Mouse (Mus musculus): ENCODE measurements around the gene Wdr6. TPM values are rescaled to one million over a fixed set of nuclear protein-coding genes. Genes with fewer than 3 reads are reported as not detected.

Gene Wdr6
- total and polyA plus RNA-seq, 3 experiments: 43.5 to 44.9 TPM; not detected in 1

- TF ChIP-seq NRF1 (IDR thresholded peaks at IDR 0.05; ENCODE audit: insufficient read depth, low read depth, low read length, poor library complexity, severe bottlenecking) (no peak), POLR2A (IDR thresholded peaks at IDR 0.05; ENCODE audit: control insufficient read depth in 1 of 2, insufficient read depth in 1 of 2, low read depth in 1 of 2, low read length in 2 of 2, poor library complexity in 1 of 2) (peak; percentile 71 to 88; a peak in 3 of 4 replicates), ZMIZ1 (IDR thresholded peaks at IDR 0.05; ENCODE audit: low read depth, low read length) (peak; percentile 76), SIN3A (IDR thresholded peaks at IDR 0.05; ENCODE audit: low read length) (peak; percentile 90), MAFK (IDR thresholded peaks at IDR 0.05; ENCODE audit: borderline replicate concordance, low read depth, low read length) (no peak)
These were observed at the start of gene Wdr6 (continued) for GRCm38 (mm10) chr9:108578545-108579343.

DNA sequence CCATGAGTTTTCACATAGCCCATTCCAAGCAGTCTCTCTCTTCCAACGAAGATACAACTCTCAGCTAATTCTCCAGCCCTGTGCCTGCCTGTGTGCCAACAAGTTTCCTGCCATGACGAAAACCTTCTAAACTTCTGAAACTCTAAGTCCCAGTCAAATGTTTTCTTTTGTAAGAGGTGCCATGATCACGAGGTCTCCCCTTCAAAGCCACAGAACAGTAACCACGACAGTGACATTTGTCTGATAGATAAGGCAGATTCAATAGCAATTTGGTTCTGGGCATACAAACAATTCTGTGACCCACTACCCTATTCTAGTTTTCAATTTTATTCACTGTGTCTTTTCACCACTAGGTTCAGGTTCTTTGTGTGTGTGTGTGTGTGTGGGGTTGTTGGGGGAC, 49.6 kb upstream of the Wdr6 start:
- Histone ChIP-seq H3K9ac (ENCODE audit: control insufficient read depth, low read depth, low read length, poor library complexity, severe bottlenecking) (no peak overlapping the region), H3K4me1 (ENCODE audit: control insufficient read depth in 1 of 2, insufficient read depth in 2 of 2, low read length in 2 of 2) (peaks cover 16 to 42% of the 10 kb centered on the region in 2 experiments), H3K27ac (ENCODE audit: control insufficient read depth, low read depth, low read length) (no peak overlapping the region), H3K9me3 (replicated peaks; ENCODE audit: insufficient read depth, low read length) (no peaks in the 10 kb centered on the region), H3K27me3 (ENCODE audit: control insufficient read depth in 1 of 2, insufficient read depth in 2 of 2, low read length in 2 of 2) (no peaks in the 10 kb centered on the region), H3K4me3 (ENCODE audit: control insufficient read depth in 1 of 2, insufficient read depth in 1 of 2, low read depth in 2 of 2, low read length in 2 of 2) (no peak overlapping the region), H3K79me2 (ENCODE audit: control insufficient read depth, insufficient read depth, low read length, poor library complexity) (peaks cover 22% of the 10 kb centered on the region), H3K36me3 (ENCODE audit: control insufficient read depth in 1 of 2, insufficient read depth in 2 of 2, low read length in 2 of 2) (peaks cover 33 to 40% of the 10 kb centered on the region in 2 experiments)
- DNase-seq (ENCODE audit: low read depth, low spot score): peak; percentile 38
- TF ChIP-seq BHLHE40 (IDR thresholded peaks at IDR 0.05; ENCODE audit: borderline replicate concordance, low read depth, low read length): no peak
- TF ChIP-seq USF1 (IDR thresholded peaks at IDR 0.05; ENCODE audit: low read depth, low read length): peak; percentile 62; the same call in 1 of the 2 replicates
- TF ChIP-seq ETS1 (IDR thresholded peaks at IDR 0.05; ENCODE audit: low read depth, low read length): peak; percentile 23; the same call in 1 of the 2 replicates
- TF ChIP-seq TBP (IDR thresholded peaks at IDR 0.05; ENCODE audit: low read depth, low read length): no peak
- TF ChIP-seq MYC (IDR thresholded peaks at IDR 0.05; ENCODE audit: low read depth, low read length): no peak
- TF ChIP-seq RAD21 (IDR thresholded peaks at IDR 0.05; ENCODE audit: low read depth, low read length): no peak
- TF ChIP-seq ZNF384 (IDR thresholded peaks at IDR 0.05; ENCODE audit: low read depth, low read length): no peak
- no peak for TF ChIP-seq NRF1 (IDR thresholded peaks at IDR 0.05; ENCODE audit: insufficient read depth, low read depth, low read length, poor library complexity, severe bottlenecking)
- TF ChIP-seq SIN3A (IDR thresholded peaks at IDR 0.05; ENCODE audit: low read length): 0 out of 2 replicates have a peak, but pooled peaks have one; percentile 32

DNA sequence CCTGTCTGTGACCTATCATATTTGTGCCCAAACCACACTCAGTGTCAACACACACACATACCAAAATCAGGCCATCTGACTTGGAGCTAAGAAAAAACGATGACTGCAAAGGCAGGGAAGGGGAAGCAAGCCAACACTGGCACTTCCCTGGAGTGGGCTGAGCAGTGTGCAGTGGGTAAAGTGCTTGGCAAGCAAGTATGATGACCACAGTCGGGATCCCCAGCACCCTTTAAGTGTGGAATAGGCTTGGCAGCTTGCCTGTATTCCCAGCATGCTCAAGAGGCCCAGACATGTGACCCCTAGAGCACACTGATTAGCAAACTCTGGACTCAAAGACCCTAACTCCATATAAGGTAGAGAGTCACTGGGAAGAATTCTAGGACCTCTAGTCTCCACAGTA, 48.0 kb upstream of the Wdr6 start:
- Histone ChIP-seq H3K27ac (ENCODE audit: control insufficient read depth, low read depth, low read length) (no peak overlapping the region), H3K4me1 (ENCODE audit: control insufficient read depth in 1 of 2, insufficient read depth in 2 of 2, low read length in 2 of 2) (peaks cover 8 to 29% of the 10 kb centered on the region in 2 experiments), H3K36me3 (ENCODE audit: control insufficient read depth in 1 of 2, insufficient read depth in 2 of 2, low read length in 2 of 2) (peaks cover 24 to 37% of the 10 kb centered on the region in 2 experiments)

More for the DNA sequence above, 48.0 kb upstream of the Wdr6 start:
- H3K4me3 ChIP-seq (ENCODE audit: control insufficient read depth in 1 of 2, insufficient read depth in 1 of 2, low read depth in 2 of 2, low read length in 2 of 2): no peak overlapping the region
- no peaks in the 10 kb centered on the region for H3K27me3 ChIP-seq (ENCODE audit: control insufficient read depth in 1 of 2, insufficient read depth in 2 of 2, low read length in 2 of 2)
- TF ChIP-seq CHD2 (IDR thresholded peaks at IDR 0.05; ENCODE audit: low read length) (no peak), TCF12 (IDR thresholded peaks at IDR 0.05; ENCODE audit: low read depth, low read length) (no peak)
- DNase-seq (ENCODE audit: low read depth, low spot score): no peak
- no peaks in the 10 kb centered on the region for H3K9me3 ChIP-seq (replicated peaks; ENCODE audit: insufficient read depth, low read length)
- peaks cover 21% of the 10 kb centered on the region for H3K79me2 ChIP-seq (ENCODE audit: control insufficient read depth, insufficient read depth, low read length, poor library complexity)
- H3K9ac ChIP-seq (ENCODE audit: control insufficient read depth, low read depth, low read length, poor library complexity, severe bottlenecking): no peak overlapping the region
